Mouse (Mus musculus): ENCODE results near the gene Dcaf10.
A peak's percentile ranks its signal among the peaks of the same experiment; 100 is the strongest.
"Not testable (repeated sequence)": the region's sequence is repeated elsewhere in the genome, so short reads cannot be mapped to it uniquely, and the experiment has no call there.

Dcaf10 gene

GRCm38 (mm10) chr4:45393658-45394057, 51.8 kb downstream of the Dcaf10 start:
- no peak for DNase-seq (ENCODE audit: low read depth, low spot score)

GRCm38 (mm10) chr4:45396211-45396610, 54.3 kb downstream of the Dcaf10 start:
- DNase-seq (ENCODE audit: low read depth, low spot score): not testable (repeated sequence)

GRCm38 (mm10) chr4:45398315-45398714, 56.4 kb downstream of the Dcaf10 start:
- DNase-seq (ENCODE audit: low read depth, low spot score): not testable (repeated sequence)

DNA sequence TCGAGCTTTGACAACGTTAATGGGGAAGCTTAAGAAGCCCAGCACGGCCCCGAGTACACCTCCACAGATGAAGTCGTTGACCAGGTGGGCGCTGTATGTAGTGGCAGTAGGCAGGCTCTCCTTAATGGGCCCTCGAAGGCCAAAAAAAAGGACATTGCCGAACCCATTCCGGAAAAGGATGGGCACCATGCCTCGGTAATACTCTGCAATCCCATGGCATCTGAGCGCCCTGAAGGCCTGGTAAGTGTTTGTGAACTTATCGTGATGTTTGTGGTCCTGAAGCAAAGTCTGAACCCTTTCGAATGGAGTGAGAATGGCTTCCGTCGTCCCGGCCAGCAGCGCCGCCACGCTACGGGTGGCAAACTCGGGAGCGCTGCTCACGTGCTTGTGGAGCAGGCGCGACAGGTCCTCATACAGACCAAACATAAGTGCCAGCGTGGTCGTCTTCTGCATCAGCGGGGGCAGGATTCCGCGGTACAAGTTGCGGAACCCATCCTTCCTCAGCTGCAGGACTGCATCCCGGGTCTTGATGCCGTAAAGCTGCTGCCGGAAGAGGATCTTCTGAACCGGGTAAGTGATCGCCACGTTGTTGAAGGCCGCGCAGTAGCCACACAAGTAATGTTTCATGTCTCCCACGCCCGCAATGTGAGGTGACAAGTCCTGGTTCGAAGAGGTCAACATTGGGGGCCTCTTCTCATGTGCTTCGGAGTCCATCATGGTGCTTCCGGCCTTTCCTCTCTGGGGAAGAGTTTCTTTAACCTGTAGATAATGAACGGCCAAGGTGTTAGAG, 57.7 kb downstream of the Dcaf10 start:
- DNase-seq (ENCODE audit: low read depth, low spot score): no peak

GRCm38 (mm10) chr4:45402281-45402680, 60.4 kb downstream of the Dcaf10 start:
- no peak for DNase-seq (ENCODE audit: low read depth, low spot score)

- peak; percentile 53 for DNase-seq (ENCODE audit: low read depth, low spot score)
These were observed 61.1 kb downstream of the Dcaf10 start for GRCm38 (mm10) chr4:45402878-45403498.

- no peak for DNase-seq (ENCODE audit: low read depth, low spot score)
These were observed 61.6 kb downstream of the Dcaf10 start for GRCm38 (mm10) chr4:45403499-45403878.

- DNase-seq (ENCODE audit: low read depth, low spot score): no peak
These were observed 62.2 kb downstream of the Dcaf10 start for GRCm38 (mm10) chr4:45404086-45404485.

DNA sequence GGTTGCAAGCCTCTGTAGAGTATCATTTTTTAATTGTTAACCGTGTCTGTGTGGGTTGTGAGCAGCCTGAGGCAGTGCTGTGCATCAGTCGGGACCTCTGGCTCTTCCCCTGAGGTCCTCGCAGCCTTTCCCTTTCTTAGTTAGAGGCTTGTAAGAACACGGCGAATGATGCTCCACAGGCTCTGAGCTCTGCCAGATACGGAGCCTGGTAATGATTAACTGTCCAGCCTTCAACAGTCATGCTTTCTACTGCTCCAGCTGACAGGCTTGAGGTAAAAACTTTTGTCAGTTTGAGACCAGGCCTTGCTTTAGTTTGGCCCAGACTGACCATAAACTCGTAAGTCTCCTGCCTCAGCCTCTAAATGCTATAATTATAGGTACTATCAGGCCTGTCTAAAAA, 63.4 kb downstream of the Dcaf10 start:
- no peak for DNase-seq (ENCODE audit: low read depth, low spot score)

GRCm38 (mm10) chr4:45406397-45406796, 64.5 kb downstream of the Dcaf10 start:
- DNase-seq (ENCODE audit: low read depth, low spot score): no peak

- DNase-seq (ENCODE audit: low read depth, low spot score): peak; percentile 62
These were observed 65.3 kb downstream of the Dcaf10 start for GRCm38 (mm10) chr4:45407001-45407702.

DNA sequence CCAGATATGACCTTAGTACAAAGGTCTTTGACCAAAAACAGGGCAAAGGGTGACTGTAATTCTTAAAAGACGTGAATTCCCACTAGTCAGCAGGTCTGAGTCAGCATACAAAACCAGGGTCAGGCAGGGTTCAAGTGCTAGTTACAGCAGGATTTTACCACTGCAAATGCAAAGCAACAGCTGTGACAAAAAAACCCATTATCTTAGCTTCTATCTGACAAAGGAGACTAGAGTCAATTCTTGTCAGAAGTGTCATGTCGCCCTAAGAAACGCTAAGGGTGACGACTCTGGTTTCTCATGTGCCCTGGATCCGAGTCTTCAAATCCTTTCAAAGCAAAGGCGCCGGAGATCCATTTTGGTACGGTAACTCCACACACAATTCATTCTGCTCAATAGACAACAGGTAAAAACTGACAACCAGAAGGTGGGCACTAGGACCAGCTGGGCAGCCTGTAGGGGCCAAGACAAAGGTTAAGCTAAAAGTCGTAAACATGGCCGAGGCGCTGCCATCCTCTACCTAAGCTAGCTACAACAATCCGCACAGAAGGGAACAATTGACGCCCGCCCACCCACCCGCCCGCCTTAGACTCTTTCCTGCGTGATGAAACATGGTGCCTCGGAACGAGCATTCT, 65.9 kb downstream of the Dcaf10 start:
- peak; percentile 53 for DNase-seq (ENCODE audit: low read depth, low spot score)

- DNase-seq (ENCODE audit: low read depth, low spot score): peak; percentile 86
These were observed 66.7 kb downstream of the Dcaf10 start, which contains the start of gene Slc25a51 for GRCm38 (mm10) chr4:45408427-45409132. Gene Slc25a51 (minus strand): TSS chr4:45408766.

DNA sequence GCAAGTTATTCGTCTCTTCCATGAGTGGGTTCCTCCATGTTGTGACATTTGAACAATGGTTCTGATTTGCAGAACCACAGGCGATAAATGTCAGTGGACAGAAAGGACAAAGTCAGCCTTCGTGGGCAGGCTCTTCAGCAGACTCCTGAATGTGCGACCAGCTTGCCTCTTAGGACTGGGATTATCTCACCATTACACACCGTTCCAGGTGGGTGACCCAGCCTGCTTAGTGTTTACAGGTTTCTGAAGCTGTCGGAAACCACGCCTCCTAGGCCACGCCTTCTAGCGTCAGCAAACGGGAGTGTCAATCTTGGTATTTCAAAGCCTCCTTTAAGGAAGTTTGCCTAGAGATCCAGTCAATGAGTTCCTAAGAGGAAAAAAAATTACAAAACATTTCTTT, 67.4 kb downstream of the Dcaf10 start:
- DNase-seq (ENCODE audit: low read depth, low spot score): peak; percentile 90

GRCm38 (mm10) chr4:45411181-45411790, 69.4 kb downstream of the Dcaf10 start:
- DNase-seq (ENCODE audit: low read depth, low spot score): no peak

- DNase-seq (ENCODE audit: low read depth, low spot score): no peak
These were observed 70.7 kb downstream of the Dcaf10 start for GRCm38 (mm10) chr4:45412433-45413192.

DNA sequence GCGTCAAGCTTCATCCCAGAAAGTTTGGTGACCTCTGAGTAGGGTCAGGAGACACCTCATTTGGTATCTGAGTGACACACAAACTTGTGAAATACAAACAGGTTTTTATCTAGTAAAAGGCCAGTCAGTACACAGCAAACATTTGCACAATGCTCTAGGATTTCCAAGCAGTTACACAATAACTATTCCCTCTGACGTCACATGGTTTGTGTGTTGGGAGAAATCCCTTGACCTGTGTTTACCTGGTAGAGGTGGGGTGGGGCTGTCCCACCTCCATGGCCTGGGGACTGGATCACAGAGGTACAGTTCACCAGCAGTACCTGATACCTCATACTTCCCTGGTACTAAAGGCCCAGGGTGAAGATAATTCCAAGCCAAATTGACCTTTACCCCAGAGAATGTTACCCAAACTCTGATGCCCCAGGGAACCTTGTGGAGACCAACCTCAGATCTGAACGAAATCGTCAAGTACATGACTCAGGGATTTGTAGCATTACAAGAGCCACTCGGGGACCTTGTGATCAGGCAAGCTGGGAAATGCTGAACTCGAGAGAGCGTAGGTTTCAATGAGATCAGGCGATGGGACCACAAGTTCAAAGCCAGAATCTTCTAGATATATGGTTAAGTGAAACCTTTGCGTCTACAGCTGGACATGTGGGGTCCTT, 71.9 kb downstream of the Dcaf10 start:
- DNase-seq (ENCODE audit: low read depth, low spot score): no peak

GRCm38 (mm10) chr4:45416314-45416713, 74.4 kb downstream of the Dcaf10 start:
- no peak for DNase-seq (ENCODE audit: low read depth, low spot score)

DNA sequence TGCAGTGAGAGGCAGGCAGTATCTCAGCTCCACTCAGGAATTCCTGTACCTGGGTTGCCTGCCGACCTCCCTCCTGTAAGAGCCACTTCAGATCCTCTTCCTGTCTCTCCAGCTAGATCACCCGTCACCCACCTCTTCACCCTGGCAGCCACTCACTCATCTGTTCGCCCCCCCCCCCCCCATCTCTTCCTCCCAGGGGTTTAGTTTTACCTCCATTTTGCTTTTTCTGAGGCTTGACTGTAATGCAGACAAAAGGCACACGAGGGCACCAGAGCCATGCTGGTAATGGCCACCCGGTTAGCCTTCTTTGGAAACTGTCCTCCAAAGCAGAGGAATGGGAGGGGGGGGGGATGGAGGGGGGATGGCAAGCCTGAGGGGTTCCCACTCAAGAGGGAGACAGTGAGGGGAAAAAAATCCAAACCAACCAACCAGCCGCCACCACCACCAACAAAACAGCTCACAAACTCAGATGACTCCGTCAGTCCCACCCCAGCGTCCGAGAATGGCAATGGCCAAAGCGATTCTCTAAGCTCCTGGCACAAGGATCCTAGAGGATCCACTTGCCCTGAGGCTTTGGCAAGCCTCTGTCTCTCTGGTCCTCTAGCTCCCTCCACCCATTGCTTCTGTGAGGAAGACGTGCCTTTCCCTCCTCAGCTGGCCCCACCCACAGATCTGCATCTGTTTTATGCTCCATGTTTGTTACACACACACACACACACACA, 76.5 kb downstream of the Dcaf10 start:
- DNase-seq (ENCODE audit: low read depth, low spot score): no peak
